Mouse (Mus musculus): ENCODE results near the gene Zfp688. TPM values are rescaled to one million over a fixed set of nuclear protein-coding genes. Genes with fewer than 3 reads are reported as not detected.

Zfp688 gene
- total RNA-seq, 1 experiment from 2014 or later, result 7.7 TPM

Other genes starting within 250 kb of the Zfp688 start
- gene Cd2bp2, start 226.0 kb downstream of the Zfp688 start, total RNA-seq (2017), result 54.9 and 73.1 TPM in 2 replicates
- 24.7 and 29.1 TPM in 2 replicates for gene Tbc1d10b, start 213.6 kb downstream of the Zfp688 start, total RNA-seq (2017)
- 10.6 and 35.3 TPM in 2 replicates for gene Mylpf, start 213.2 kb downstream of the Zfp688 start, total RNA-seq (2017)
- 20.8 and 29.9 TPM in 2 replicates for gene Zfp553, start 189.0 kb downstream of the Zfp688 start, total RNA-seq (2017)
- gene Sept1, start 188.9 kb downstream of the Zfp688 start, total RNA-seq (2017), result 62.7 and 63.2 TPM in 2 replicates
- gene Zfp771, start 177.8 kb downstream of the Zfp688 start, total RNA-seq (2017), result 6.3 and 8.9 TPM in 2 replicates
- 85.1 and 88.3 TPM in 2 replicates for gene Dctpp1, start 161.4 kb downstream of the Zfp688 start, total RNA-seq (2017)
- 99.1 and 102 TPM in 2 replicates for gene Sephs2, start 148.0 kb downstream of the Zfp688 start, total RNA-seq (2017)
- 26.1 and 31.6 TPM in 2 replicates for gene Itgal, start 125.8 kb downstream of the Zfp688 start, total RNA-seq (2017)
- 5.1 and 6.8 TPM in 2 replicates for gene Zfp768, start 76.5 kb downstream of the Zfp688 start, total RNA-seq (2017)
- 5.1 and 12.0 TPM in 2 replicates for gene Zfp747, start 46.0 kb downstream of the Zfp688 start, total RNA-seq (2017)
- 4.8 and 7.2 TPM in 2 replicates for gene 9130019O22Rik, start 34.9 kb downstream of the Zfp688 start, total RNA-seq (2017)
- gene E430018J23Rik, start 28.4 kb downstream of the Zfp688 start, total RNA-seq (2017), result 9.7 and 11.2 TPM in 2 replicates
- 9.2 and 13.0 TPM in 2 replicates for gene Zfp764, start 15.2 kb downstream of the Zfp688 start, total RNA-seq (2017)
- gene Zfp689, start 27.1 kb upstream of the Zfp688 start, total RNA-seq (2017), result 3.1 and 4.8 TPM in 2 replicates
- gene Prr14, start 37.5 kb upstream of the Zfp688 start, total RNA-seq (2017), result 19.0 and 33.8 TPM in 2 replicates
- gene Fbrs, start 57.1 kb upstream of the Zfp688 start, total RNA-seq (2017), result 15.1 and 30.3 TPM in 2 replicates
- 33.8 and 62.1 TPM in 2 replicates for gene Srcap, start 89.9 kb upstream of the Zfp688 start, total RNA-seq (2017)
- gene Gm42715, start 97.5 kb upstream of the Zfp688 start, total RNA-seq (2017), result 11.2 and 11.9 TPM in 2 replicates
- 2.8 and 5.9 TPM in 2 replicates for gene Tmem265, start 139.3 kb upstream of the Zfp688 start, total RNA-seq (2017)
- 18.3 and 31.8 TPM in 2 replicates for gene Phkg2, start 151.3 kb upstream of the Zfp688 start, total RNA-seq (2017)
- gene Ccdc189, start 166.5 kb upstream of the Zfp688 start, total RNA-seq (2017), result 0.68 and 1.1 TPM in 2 replicates
- gene Rnf40, start 166.7 kb upstream of the Zfp688 start, total RNA-seq (2017), result 55.9 and 57.4 TPM in 2 replicates
- 12.9 and 39.4 TPM in 2 replicates for gene Zfp629, start 193.7 kb upstream of the Zfp688 start, total RNA-seq (2017)